Mouse (Mus musculus): ENCODE data around the gene Tk1. TPM values are rescaled to one million over a fixed set of nuclear protein-coding genes. Genes with fewer than 3 reads are reported as not detected.
"Not testable (repeated sequence)": the region's sequence is repeated elsewhere in the genome, so short reads cannot be mapped to it uniquely, and the experiment has no call there.

Gene Tk1
- polyA plus RNA-seq, 1 experiment from 2014 or later: 136 TPM

DNA sequence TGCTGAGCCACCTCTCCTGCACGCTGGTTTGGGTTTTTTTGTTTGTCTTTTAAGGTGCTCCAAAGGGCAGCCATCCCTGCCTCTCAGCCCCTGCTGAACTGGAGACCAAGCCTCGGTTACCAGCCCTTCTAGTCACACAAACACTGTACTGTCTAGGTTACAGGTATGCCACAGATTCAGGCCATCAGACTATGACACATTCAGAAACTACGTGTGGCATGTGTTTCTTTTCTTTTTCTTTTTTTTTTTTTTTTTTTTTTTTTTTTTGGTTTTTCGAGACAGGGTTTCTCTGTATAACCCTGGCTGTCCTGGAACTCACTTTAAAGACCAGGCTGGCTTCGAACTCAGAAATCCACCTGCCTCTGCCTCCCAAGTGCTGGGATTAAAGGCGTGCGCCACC, 37.4 kb downstream of the Tk1 start:
- ATAC-seq (ENCODE audit: insufficient number of reproducible peaks, insufficient read depth, low FRiP score, low TSS enrichment, low read depth); H3K4me3 ChIP-seq (replicated peaks); H3K9me3 ChIP-seq; H3K9ac ChIP-seq (replicated peaks); H3K36me3 ChIP-seq; H3K27ac ChIP-seq; H3K4me2 ChIP-seq: not testable (repeated sequence)
- Histone ChIP-seq H3K4me1 (replicated peaks) (peaks cover 25% of the 10 kb centered on the region), H3K27me3 (peaks cover 21% of the 10 kb centered on the region)
- 89% methylated on average over 7 of the region's 7 CpGs for WGBS

DNA sequence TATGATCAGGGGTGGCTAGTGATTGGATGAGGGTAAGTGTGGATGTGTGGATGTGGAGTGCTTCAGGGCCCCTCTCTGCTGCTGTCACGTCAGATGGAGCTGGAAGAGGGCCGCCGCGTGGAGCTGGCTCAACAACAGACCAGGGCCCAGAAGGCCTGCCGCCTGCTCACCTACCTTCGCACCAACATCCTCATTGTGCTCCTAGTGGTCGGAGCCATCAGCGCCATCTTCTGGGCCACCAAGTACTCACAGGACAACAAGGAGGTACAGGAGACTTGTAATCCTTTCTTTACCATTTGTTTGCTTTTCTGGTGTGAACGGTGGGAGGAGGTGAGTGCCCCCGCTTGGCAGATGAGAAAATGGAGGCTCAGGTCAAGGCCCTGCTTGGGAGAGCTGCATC, 39.6 kb downstream of the Tk1 start:
- 6% methylated on average over 10 of the region's 10 CpGs for WGBS
- Histone ChIP-seq H3K4me2 (no peak overlapping the region), H3K4me3 (replicated peaks) (no peak overlapping the region), H3K36me3 (no peaks in the 10 kb centered on the region), H3K4me1 (replicated peaks) (peaks cover 34% of the 10 kb centered on the region), H3K27ac (no peak overlapping the region), H3K27me3 (peaks cover 37% of the 10 kb centered on the region), H3K9ac (replicated peaks) (no peak overlapping the region), H3K9me3 (no peaks in the 10 kb centered on the region)
- no peak for ATAC-seq (ENCODE audit: insufficient number of reproducible peaks, insufficient read depth, low FRiP score, low TSS enrichment, low read depth)

DNA sequence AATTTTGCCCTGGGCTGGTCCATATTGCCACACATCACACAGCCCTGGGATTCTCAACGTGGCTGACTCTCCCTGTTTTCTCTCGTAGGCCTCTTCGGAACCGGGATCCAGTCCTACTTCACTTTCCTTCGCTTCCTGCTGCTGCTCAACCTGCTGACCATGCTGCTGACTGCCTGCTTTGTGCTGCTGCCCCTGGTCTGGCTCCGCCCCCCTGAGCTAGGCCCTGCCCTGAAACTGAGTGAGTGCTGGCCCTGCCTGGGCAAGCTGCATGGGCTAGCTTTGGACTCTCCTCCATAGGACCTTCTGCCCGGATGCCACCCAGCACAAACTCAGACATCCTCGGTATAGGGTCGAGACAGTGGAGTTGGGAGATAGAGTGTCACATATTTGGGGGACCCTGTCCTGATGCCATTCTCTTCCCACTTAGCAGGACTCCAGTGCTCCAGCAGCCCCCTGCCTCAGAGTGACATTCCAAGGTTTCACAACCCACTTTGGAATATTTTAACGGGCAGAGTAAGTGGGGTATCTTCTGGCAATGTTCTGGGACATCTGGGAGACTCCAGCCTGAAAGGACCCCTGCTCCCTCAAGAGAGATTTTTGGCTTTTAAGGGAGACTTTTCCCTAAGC, 42.1 kb downstream of the Tk1 start:
- Histone ChIP-seq H3K4me1 (replicated peaks) (peaks cover 44% of the 10 kb centered on the region), H3K4me3 (replicated peaks) (peak overlapping the region; percentile 35)
- 42% methylated on average over 10 of the region's 10 CpGs for WGBS

DNA sequence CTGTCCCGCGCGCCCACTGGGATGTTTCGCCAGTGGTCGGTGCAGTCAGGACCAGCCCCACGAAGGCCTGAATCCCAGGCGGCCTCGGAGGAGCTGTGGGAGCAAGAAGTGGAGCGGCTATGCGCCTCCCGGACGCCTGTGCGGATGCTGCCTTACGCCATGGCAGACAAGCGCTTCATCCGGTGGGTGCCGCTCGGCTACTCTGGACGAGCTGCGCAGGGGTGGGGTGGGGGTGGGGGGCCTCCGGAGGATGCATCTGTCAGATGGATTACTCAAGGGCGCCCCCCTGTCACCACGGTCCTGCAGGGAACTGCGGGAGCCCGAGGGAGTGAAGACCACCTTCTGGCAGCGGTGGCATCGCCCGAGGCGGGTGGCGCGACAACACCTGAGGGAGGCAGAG, 42.8 kb downstream of the Tk1 start:
- peaks cover 32% of the 10 kb centered on the region for H3K27me3 ChIP-seq
- ATAC-seq (ENCODE audit: insufficient number of reproducible peaks, insufficient read depth, low FRiP score, low TSS enrichment, low read depth): no peak
- peaks cover 2% of the 10 kb centered on the region; the same call in 1 of the 2 replicates for H3K36me3 ChIP-seq
- no peak overlapping the region for H3K27ac ChIP-seq
- WGBS: 6% methylated on average over 31 of the region's 31 CpGs
- H3K4me3 ChIP-seq (replicated peaks): peak overlapping the region; percentile 35
- H3K9me3 ChIP-seq: no peaks in the 10 kb centered on the region
- peak overlapping the region; percentile 37; the same call in 1 of the 2 replicates for H3K9ac ChIP-seq (replicated peaks)
- peak overlapping the region; percentile 64 for H3K4me2 ChIP-seq
- H3K4me1 ChIP-seq (replicated peaks): peaks cover 51% of the 10 kb centered on the region

More for the DNA sequence above, 42.1 kb downstream of the Tk1 start:
- Histone ChIP-seq H3K9me3 (no peaks in the 10 kb centered on the region), H3K4me2 (peak overlapping the region; percentile 64), H3K36me3 (no peaks in the 10 kb centered on the region), H3K27ac (no peak overlapping the region), H3K9ac (replicated peaks) (peak overlapping the region; percentile 37; the same call in 1 of the 2 replicates), H3K27me3 (peaks cover 32% of the 10 kb centered on the region)
- no peak for ATAC-seq (ENCODE audit: insufficient number of reproducible peaks, insufficient read depth, low FRiP score, low TSS enrichment, low read depth)

DNA sequence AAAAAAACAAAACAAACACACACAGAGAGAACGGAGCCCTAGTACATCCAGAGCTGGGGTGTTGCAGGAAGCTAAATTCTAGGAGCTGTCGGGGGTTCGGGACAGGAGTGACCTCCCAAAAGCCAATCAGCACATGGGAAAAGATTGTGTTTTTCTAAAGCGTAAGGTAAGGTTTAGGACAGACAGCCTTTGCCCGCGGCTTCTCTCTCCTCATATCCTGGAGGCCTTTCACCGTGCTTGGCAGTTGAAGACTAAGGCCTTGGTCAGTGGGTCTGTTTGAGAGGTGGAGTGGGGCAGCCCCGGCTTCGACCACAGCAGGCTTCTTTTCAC, 43.2 kb downstream of the Tk1 start:
- ATAC-seq (ENCODE audit: insufficient number of reproducible peaks, insufficient read depth, low FRiP score, low TSS enrichment, low read depth): no peak
- peak overlapping the region; percentile 64 for H3K4me2 ChIP-seq
- no peak overlapping the region for H3K27ac ChIP-seq
- H3K36me3 ChIP-seq: peaks cover 6% of the 10 kb centered on the region
- H3K9me3 ChIP-seq: no peaks in the 10 kb centered on the region
- WGBS: 50% methylated on average over 9 of the region's 9 CpGs
- H3K9ac ChIP-seq (replicated peaks): peak overlapping the region; percentile 37; the same call in 1 of the 2 replicates
- peaks cover 52% of the 10 kb centered on the region for H3K4me1 ChIP-seq (replicated peaks)
- peaks cover 32% of the 10 kb centered on the region for H3K27me3 ChIP-seq
- peak overlapping the region; percentile 35 for H3K4me3 ChIP-seq (replicated peaks)

DNA sequence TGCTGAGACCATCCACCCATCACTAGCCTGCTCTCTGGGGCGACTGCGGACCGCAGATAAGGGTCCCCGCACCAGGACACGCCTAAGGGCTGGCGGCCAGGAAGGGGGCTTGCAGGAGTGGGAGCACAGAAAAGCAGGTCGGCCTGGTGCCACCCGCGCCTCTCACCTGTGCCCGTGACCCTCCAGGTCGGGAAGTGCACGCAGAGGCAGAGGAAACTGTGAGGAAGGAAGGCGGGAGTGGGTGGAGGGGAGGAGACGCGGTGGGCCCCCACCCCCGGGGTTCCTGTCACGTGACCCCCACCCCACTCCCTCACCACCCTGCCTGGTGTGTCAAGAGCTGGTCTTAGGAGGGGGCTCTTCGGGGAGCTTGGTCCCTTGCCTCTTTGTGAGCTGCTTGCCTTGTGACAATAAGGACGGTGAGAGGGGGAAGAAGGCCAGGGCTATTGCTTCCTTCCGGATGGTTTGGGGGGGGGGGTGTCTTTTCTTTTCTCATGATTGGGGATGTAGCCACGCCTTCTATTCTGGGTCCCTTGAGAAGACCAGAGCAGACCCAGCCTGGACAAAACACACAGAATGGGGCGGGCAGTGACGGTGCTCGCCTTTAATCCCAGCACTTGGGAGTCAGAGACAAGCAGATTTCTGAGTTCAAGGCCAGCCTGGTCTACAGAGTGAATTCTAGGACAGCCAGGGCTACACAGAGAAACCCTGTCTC, 43.7 kb downstream of the Tk1 start, which contains the start of the genes Tmc8 and Tmc6:
TSS of gene Tmc8 (plus strand) at position 84 of the 712 bp plus-strand sequence.
TSS of gene Tmc6 (minus strand) at position 206 of the 712 bp plus-strand sequence.
- Histone ChIP-seq H3K4me1 (replicated peaks) (peaks cover 52% of the 10 kb centered on the region), H3K9ac (replicated peaks) (peak within 1 kb of the TSS; percentile 37; the same call in 1 of the 2 replicates)
- 50% methylated on average over 24 of the region's 24 CpGs for WGBS

DNA sequence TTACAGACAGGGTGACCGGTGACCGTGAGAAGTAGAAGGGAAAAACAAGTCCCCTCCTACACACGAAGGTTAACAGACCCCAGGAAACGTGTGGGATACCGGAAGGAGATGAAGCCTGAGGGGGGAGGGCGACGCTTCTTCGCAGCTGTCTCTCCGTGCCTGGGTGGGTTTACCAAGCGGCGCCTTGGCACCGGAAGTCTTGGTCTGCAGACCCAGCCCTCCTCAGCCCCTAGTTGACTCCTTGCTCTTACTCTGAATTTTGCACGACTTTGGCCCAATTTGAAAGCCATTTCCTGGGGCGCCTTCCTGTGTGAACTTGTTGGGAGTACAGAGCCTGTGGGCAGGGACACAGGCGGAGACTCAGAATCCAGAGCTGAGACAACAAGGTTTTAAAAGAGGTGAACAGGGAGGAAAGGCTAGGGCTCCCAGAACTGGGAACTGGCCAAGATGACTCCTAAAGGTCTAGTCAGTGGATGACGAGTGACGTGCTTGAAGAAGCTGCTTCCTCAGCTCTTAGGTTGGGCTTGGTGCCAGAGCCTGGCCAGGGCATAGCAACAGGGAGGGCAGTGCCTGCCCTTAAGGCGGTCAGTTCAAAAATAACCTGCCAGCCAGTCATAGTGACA, 44.6 kb downstream of the Tk1 start:
- peaks cover 52% of the 10 kb centered on the region for H3K4me1 ChIP-seq (replicated peaks)
- H3K4me2 ChIP-seq: peak overlapping the region; percentile 98
- H3K4me3 ChIP-seq (replicated peaks): peak overlapping the region; percentile 54
- H3K9me3 ChIP-seq: no peaks in the 10 kb centered on the region
- H3K9ac ChIP-seq (replicated peaks): no peak overlapping the region
- peaks cover 32% of the 10 kb centered on the region for H3K27me3 ChIP-seq
- no peak for ATAC-seq (ENCODE audit: insufficient number of reproducible peaks, insufficient read depth, low FRiP score, low TSS enrichment, low read depth)
- peak overlapping the region; percentile 60 for H3K27ac ChIP-seq
- peaks cover 18% of the 10 kb centered on the region for H3K36me3 ChIP-seq
- WGBS: 23% methylated on average over 18 of the region's 18 CpGs

More for the DNA sequence above, 43.7 kb downstream of the Tk1 start, which contains the start of the genes Tmc8 and Tmc6:
- Histone ChIP-seq H3K27me3 (peaks cover 32% of the 10 kb centered on the region), H3K36me3 (peaks cover 11% of the 10 kb centered on the region), H3K27ac (peak within 1 kb of the TSS; percentile 60), H3K9me3 (no peaks in the 10 kb centered on the region), H3K4me3 (replicated peaks) (peak within 1 kb of the TSS; percentile 54), H3K4me2 (peak within 1 kb of the TSS; percentile 98)
- ATAC-seq (ENCODE audit: insufficient number of reproducible peaks, insufficient read depth, low FRiP score, low TSS enrichment, low read depth): no peak

DNA sequence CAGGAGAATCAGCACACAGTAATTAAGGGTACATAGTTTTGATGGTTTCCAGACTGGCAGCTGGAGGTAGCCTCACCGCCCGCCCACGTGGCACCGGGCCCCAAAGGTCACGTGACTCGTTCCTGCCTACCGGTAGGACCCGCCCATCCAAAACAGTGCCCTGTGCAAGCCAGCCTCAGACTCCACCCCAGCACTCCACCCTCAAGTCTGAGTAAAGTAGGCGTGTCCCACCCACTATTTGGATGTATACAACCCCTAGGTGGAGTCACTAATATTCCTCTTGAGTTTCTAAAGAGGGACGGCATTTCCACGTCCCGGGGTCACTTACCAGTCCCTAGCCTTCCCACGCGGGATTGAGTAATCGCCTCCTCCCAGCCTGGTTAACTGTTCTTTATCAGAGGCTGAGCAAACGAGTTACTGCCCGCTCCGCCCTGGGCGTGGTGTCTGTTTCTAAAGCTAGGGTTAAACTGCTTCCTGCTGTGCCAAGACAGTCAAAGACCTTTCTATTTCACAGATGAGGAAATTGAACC, 45.2 kb downstream of the Tk1 start:
- no peaks in the 10 kb centered on the region for H3K9me3 ChIP-seq
- ATAC-seq (ENCODE audit: insufficient number of reproducible peaks, insufficient read depth, low FRiP score, low TSS enrichment, low read depth): peak; percentile 74
- peaks cover 52% of the 10 kb centered on the region for H3K4me1 ChIP-seq (replicated peaks)
- 1% methylated on average over 19 of the region's 19 CpGs for WGBS
- peak overlapping the region; percentile 70; the same call in 1 of the 2 replicates for H3K9ac ChIP-seq (replicated peaks)
- H3K4me3 ChIP-seq (replicated peaks): peak overlapping the region; percentile 54
- peaks cover 25% of the 10 kb centered on the region for H3K36me3 ChIP-seq
- H3K27me3 ChIP-seq: peaks cover 32% of the 10 kb centered on the region
- H3K4me2 ChIP-seq: peak overlapping the region; percentile 98
- peak overlapping the region; percentile 86 for H3K27ac ChIP-seq

DNA sequence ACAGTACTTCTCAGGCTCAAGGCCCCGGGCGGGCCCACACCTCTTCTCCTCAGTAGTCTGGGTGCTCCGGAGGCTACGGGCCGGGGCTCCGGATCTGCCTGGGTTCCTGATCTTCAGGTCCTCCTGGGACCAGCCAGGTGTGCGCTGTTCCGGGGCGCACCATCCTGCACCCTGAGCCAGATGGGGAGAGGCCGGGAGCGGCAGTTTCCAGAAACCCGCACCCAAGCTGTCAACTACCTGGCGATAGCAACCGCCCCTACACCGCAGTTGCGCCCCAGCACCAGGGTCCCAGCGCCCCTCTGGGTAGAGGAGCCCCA, 45.7 kb downstream of the Tk1 start:
- 1% methylated on average over 17 of the region's 17 CpGs for WGBS
- peaks cover 32% of the 10 kb centered on the region for H3K27me3 ChIP-seq

DNA sequence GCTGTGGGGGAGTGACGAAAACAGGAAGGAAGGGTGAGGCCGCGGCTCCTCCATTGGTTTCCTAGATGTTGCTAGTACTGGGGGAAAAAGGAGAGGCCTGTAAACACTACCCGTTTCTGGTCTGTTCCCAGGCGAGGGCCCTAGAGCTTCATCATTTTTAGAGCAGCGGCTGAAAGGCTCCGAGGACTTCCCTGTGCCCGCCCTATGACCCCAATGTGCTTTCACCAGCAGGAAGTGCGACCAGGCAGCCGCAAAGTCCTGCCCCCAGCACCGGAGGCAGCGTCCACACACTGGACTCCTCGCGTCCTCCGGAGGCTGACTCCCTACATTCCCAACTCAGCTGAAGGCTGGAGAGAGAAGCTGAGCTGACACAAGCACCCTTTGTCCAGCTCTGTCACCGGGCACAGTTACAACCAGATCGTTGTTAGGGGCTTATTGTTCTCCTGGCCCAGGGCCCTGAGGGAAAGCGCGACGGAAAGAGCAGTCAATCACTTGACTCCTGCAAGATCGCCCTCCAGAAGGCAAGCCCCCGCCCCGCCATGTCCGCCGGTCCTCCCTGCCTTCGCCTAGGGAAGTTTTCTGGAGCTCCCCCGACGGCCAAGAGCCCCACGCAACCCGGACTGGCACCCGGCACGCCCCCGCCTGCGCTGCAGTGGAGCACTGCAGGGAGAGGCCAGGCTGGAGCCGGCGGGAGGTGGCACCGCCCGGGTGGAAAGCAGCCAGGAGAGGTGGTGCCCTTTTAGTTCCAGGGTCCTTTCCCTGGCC, 46.3 kb downstream of the Tk1 start:
- Histone ChIP-seq H3K4me3 (replicated peaks) (peak overlapping the region; percentile 54), H3K9me3 (no peaks in the 10 kb centered on the region), H3K27me3 (peaks cover 32% of the 10 kb centered on the region), H3K36me3 (peaks cover 35% of the 10 kb centered on the region), H3K4me1 (replicated peaks) (peaks cover 52% of the 10 kb centered on the region), H3K9ac (replicated peaks) (peak overlapping the region; percentile 70), H3K27ac (peak overlapping the region; percentile 86), H3K4me2 (peak overlapping the region; percentile 98)
- ATAC-seq (ENCODE audit: insufficient number of reproducible peaks, insufficient read depth, low FRiP score, low TSS enrichment, low read depth): peak; percentile 23; the same call in 1 of the 2 replicates
- whole genome bisulfite sequencing: 2% methylated on average over 38 of the region's 38 CpGs

More for the DNA sequence above, 45.7 kb downstream of the Tk1 start:
- 0 out of 2 replicates have a peak, but pooled peaks have one; percentile 12 for ATAC-seq (ENCODE audit: insufficient number of reproducible peaks, insufficient read depth, low FRiP score, low TSS enrichment, low read depth)
- H3K36me3 ChIP-seq: peaks cover 29% of the 10 kb centered on the region
- no peaks in the 10 kb centered on the region for H3K9me3 ChIP-seq
- peak overlapping the region; percentile 70 for H3K9ac ChIP-seq (replicated peaks)
- peak overlapping the region; percentile 54 for H3K4me3 ChIP-seq (replicated peaks)
- peak overlapping the region; percentile 86 for H3K27ac ChIP-seq
- H3K4me1 ChIP-seq (replicated peaks): peaks cover 52% of the 10 kb centered on the region
- peak overlapping the region; percentile 98 for H3K4me2 ChIP-seq

All from limb, embryonic 12.5 days (tissue).